Mouse (Mus musculus) limb, embryonic 14.5 days (tissue): ENCODE results near the gene Zfp444. TPM values are rescaled to one million over a fixed set of nuclear protein-coding genes. Genes with fewer than 3 reads are reported as not detected.
A peak's percentile ranks its signal among the peaks of the same experiment; 100 is the strongest.

Experiments used
- ATAC-seq: fragments of 200-750 bp; cut with Nextera tagmentation; 2 replicates; pipeline ENCODE4 v1.8.0; 2017; ENCODE audit warnings: low read depth, moderate number of reproducible peaks, moderate TSS enrichment; ENCODE audit not compliant: low FRiP score
- DNase-seq: peaks from one replicate; pipeline ENCODE4 v3.0.0-alpha.2; 2015; ENCODE audit warnings: low spot score
- H3K27ac ChIP-seq: fragments of 300-500 bp; sonication (generic); replicated peaks from 2 replicates; pipeline ENCODE4 v1.5.1; 2014; ENCODE audit warnings: low read depth, mild to moderate bottlenecking, low read length, moderate library complexity, mixed read lengths
- H3K27me3 ChIP-seq: fragments of 300-500 bp; sonication (generic); 2 replicates; pipeline ENCODE4 v1.6.1; 2014; ENCODE audit warnings: low read length, mixed read lengths; ENCODE audit not compliant: control insufficient read depth, insufficient read depth
- H3K36me3 ChIP-seq: fragments of 300-500 bp; sonication (generic); 2 replicates; pipeline ENCODE4 v1.6.1; 2014; ENCODE audit warnings: mild to moderate bottlenecking, low read length, moderate library complexity, mixed read lengths; ENCODE audit not compliant: control insufficient read depth, insufficient read depth
- H3K4me1 ChIP-seq: fragments of 300-500 bp; sonication (generic); 2 replicates; pipeline ENCODE4 v1.6.1; 2014; ENCODE audit warnings: antibody characterized with exemption, low read length, mixed read lengths; ENCODE audit not compliant: control insufficient read depth, insufficient read depth
- H3K4me2 ChIP-seq: fragments of 300-500 bp; sonication (generic); replicated peaks from 2 replicates; pipeline ENCODE4 v1.6.1; 2014; ENCODE audit warnings: low read depth, mild to moderate bottlenecking, low read length, moderate library complexity; ENCODE audit not compliant: severe bottlenecking
- H3K4me3 ChIP-seq: fragments of 300-500 bp; sonication (generic); replicated peaks from 2 replicates; pipeline ENCODE4 v1.5.1; 2014; ENCODE audit warnings: low read length
- H3K9ac ChIP-seq: fragments of 300-500 bp; sonication (generic); 2 replicates; pipeline ENCODE4 v1.6.1; 2014; ENCODE audit warnings: mild to moderate bottlenecking, low read depth, low read length, moderate library complexity; ENCODE audit not compliant: severe bottlenecking
- H3K9me3 ChIP-seq: fragments of 300-500 bp; sonication (generic); 2 replicates; pipeline ENCODE4 v1.6.1; 2016; ENCODE audit warnings: low read length; ENCODE audit not compliant: control insufficient read depth
- POLR2A ChIP-seq: fragments of 200-500 bp; IDR thresholded peaks from 2 replicates; pipeline ENCODE4 v1.8.0; 2012; ENCODE audit warnings: inconsistent platforms, mild to moderate bottlenecking, moderate library complexity, borderline replicate concordance; ENCODE audit not compliant: insufficient read depth, insufficient read length; ENCODE audit errors: extremely low read depth
- WGBS: fragments of 180-500 bp; shearing (Covaris S2); extraction: QIAGEN DNeasy Blood & Tissue Kit; methylation state at CpG from one replicate; pipeline ENCODE4 v1.1.7; 2014; 5-methylcytosine and 5-hydroxymethylcytosine counted together
- polyA plus RNA-seq, 2 experiments: library from polyadenylated mRNA; depleted of rRNA in 1 of 2; stranded (reverse) in 1 of 2; unstranded in 1 of 2; fragments of >200 nt; fragmentation: Nextera tagmentation in 1 of 2; extraction: Ambion mirVana in 1 of 2; gene quantifications; 2 replicates each; pipeline versions ENCODE4 v1.2.1 to v1.2.3; 2012 to 2014

Zfp444 gene
- polyA plus RNA-seq, 2 experiments: 50.6 to 54.2 TPM

GRCm38 (mm10) chr7:6189542-6189941 lies 17.5 kb downstream of the Zfp444 start:
- H3K36me3 ChIP-seq: peaks cover 52% of the 10 kb centered on the region
- no peak overlapping the region for H3K27ac ChIP-seq
- no peaks in the 10 kb centered on the region for H3K4me1 ChIP-seq
- no peak overlapping the region for H3K9ac ChIP-seq
- DNase-seq (no peak), ATAC-seq (no peak)
- H3K4me3 ChIP-seq: no peak overlapping the region
- H3K9me3 ChIP-seq: no peaks in the 10 kb centered on the region
- WGBS: 31% methylated on average over 43 of the region's 45 CpGs
- TF ChIP-seq POLR2A: no peak
- no peak overlapping the region for H3K4me2 ChIP-seq
- no peaks in the 10 kb centered on the region for H3K27me3 ChIP-seq

- H3K4me1 ChIP-seq: no peaks in the 10 kb centered on the region
- no peak for ATAC-seq
Observed at GRCm38 (mm10) chr7:6191376-6191775, 19.4 kb downstream of the Zfp444 start.

GRCm38 (mm10) chr7:6194129-6194528 lies 22.1 kb downstream of the Zfp444 start:
- 11% methylated on average over 5 of the region's 5 CpGs for whole genome bisulfite sequencing
- Histone ChIP-seq H3K27me3 (no peaks in the 10 kb centered on the region), H3K9ac (no peak overlapping the region), H3K4me3 (no peak overlapping the region), H3K4me2 (no peak overlapping the region), H3K4me1 (no peaks in the 10 kb centered on the region), H3K27ac (no peak overlapping the region), H3K36me3 (peaks cover 10% of the 10 kb centered on the region), H3K9me3 (no peaks in the 10 kb centered on the region)
- peak; percentile 66; the same call in 1 of the 2 replicates for ATAC-seq
- DNase-seq: peak; percentile 38
- TF ChIP-seq POLR2A: no peak

More at GRCm38 (mm10) chr7:6191376-6191775, 19.4 kb downstream of the Zfp444 start:
- H3K9ac ChIP-seq: no peak overlapping the region
- H3K4me2 ChIP-seq: no peak overlapping the region
- H3K27me3 ChIP-seq: no peaks in the 10 kb centered on the region
- DNase-seq: peak; percentile 67
- H3K27ac ChIP-seq: no peak overlapping the region
- no peak overlapping the region for H3K4me3 ChIP-seq
- H3K9me3 ChIP-seq: no peaks in the 10 kb centered on the region
- TF ChIP-seq POLR2A: no peak
- peaks cover 35% of the 10 kb centered on the region for H3K36me3 ChIP-seq
- WGBS: 49% methylated on average over 3 of the region's 3 CpGs

GRCm38 (mm10) chr7:6195777-6196176 lies 23.8 kb downstream of the Zfp444 start:
- Histone ChIP-seq H3K4me3 (no peak overlapping the region), H3K9ac (no peak overlapping the region), H3K4me2 (no peak overlapping the region), H3K9me3 (no peaks in the 10 kb centered on the region), H3K27ac (no peak overlapping the region), H3K4me1 (no peaks in the 10 kb centered on the region), H3K27me3 (no peaks in the 10 kb centered on the region), H3K36me3 (no peaks in the 10 kb centered on the region)
- no peak for ATAC-seq
- WGBS: 53% methylated on average over 2 of the region's 2 CpGs
- no peak for DNase-seq
- no peak for TF ChIP-seq POLR2A

GRCm38 (mm10) chr7:6196790-6197189 lies 24.8 kb downstream of the Zfp444 start, which contains the start of gene Galp:
Gene Galp (plus strand): TSS chr7:6197090.
- ATAC-seq (no peak), DNase-seq (no peak)
- no peak for TF ChIP-seq POLR2A
- Histone ChIP-seq H3K4me2 (no peak within 1 kb of the TSS), H3K27ac (no peak within 1 kb of the TSS), H3K4me3 (no peak within 1 kb of the TSS), H3K27me3 (no peaks in the 10 kb centered on the region), H3K9me3 (no peaks in the 10 kb centered on the region), H3K9ac (no peak within 1 kb of the TSS), H3K4me1 (no peaks in the 10 kb centered on the region), H3K36me3 (no peaks in the 10 kb centered on the region)
- 54% methylated on average over 3 of the region's 3 CpGs for WGBS

GRCm38 (mm10) chr7:6204200-6204599 lies 32.2 kb downstream of the Zfp444 start:
- Histone ChIP-seq H3K36me3 (no peaks in the 10 kb centered on the region), H3K4me3 (no peak overlapping the region), H3K4me2 (no peak overlapping the region), H3K27me3 (no peaks in the 10 kb centered on the region), H3K9ac (no peak overlapping the region), H3K9me3 (no peaks in the 10 kb centered on the region), H3K27ac (no peak overlapping the region), H3K4me1 (no peaks in the 10 kb centered on the region)
- no peak for ATAC-seq
- no peak for TF ChIP-seq POLR2A
- 71% methylated on average over 3 of the region's 3 CpGs for WGBS
- DNase-seq: no peak
